Mouse (Mus musculus) hindbrain, embryonic 11.5 days (tissue): ENCODE measurements at regions not wholly inside any gene's neighbourhood (a gene's known extent, or its start where the extent isn't known, plus 50 kb on each side); places are given as distances from the start of the nearest gene placed in this dataset.

ENCODE experiments used
- ATAC-seq: fragments of 200-750 bp; cut with Nextera tagmentation; 2 replicates; pipeline ENCODE4 v1.8.0; 2017; ENCODE audit warnings: mild to moderate bottlenecking, moderate TSS enrichment, moderate library complexity; ENCODE audit not compliant: low FRiP score
- DNase-seq: peaks from one replicate; pipeline ENCODE4 v3.0.0-alpha.2; 2015; ENCODE audit warnings: low spot score
- H3K27ac ChIP-seq: fragments of 300-500 bp; sonication (generic); 2 replicates; pipeline ENCODE4 v1.5.1; 2014; ENCODE audit warnings: mild to moderate bottlenecking, low read depth, low read length
- H3K27me3 ChIP-seq: fragments of 300-500 bp; sonication (generic); 2 replicates; pipeline ENCODE4 v1.6.1; 2014; ENCODE audit warnings: mild to moderate bottlenecking, low read length, moderate library complexity, mixed read lengths; ENCODE audit not compliant: control insufficient read depth, insufficient read depth
- H3K36me3 ChIP-seq: fragments of 300-500 bp; sonication (generic); 2 replicates; pipeline ENCODE4 v1.6.1; 2014; ENCODE audit warnings: mild to moderate bottlenecking, low read length, moderate library complexity, mixed read lengths; ENCODE audit not compliant: control insufficient read depth, insufficient read depth
- H3K4me1 ChIP-seq: fragments of 300-500 bp; sonication (generic); replicated peaks from 2 replicates; pipeline ENCODE4 v1.6.1; 2014; ENCODE audit warnings: low read length, mixed read lengths; ENCODE audit not compliant: control insufficient read depth, insufficient read depth
- H3K4me2 ChIP-seq: fragments of 300-500 bp; sonication (generic); replicated peaks from 2 replicates; pipeline ENCODE4 v1.6.1; 2014; ENCODE audit warnings: mild to moderate bottlenecking, low read depth, low read length
- H3K4me3 ChIP-seq: fragments of 300-500 bp; sonication (generic); 2 replicates; pipeline ENCODE4 v1.5.1; 2014; ENCODE audit warnings: low read depth, low read length
- H3K9ac ChIP-seq: fragments of 300-500 bp; sonication (generic); 2 replicates; pipeline ENCODE4 v1.6.1; 2014; ENCODE audit warnings: low read depth, low read length
- H3K9me3 ChIP-seq: fragments of 300-500 bp; sonication (generic); 2 replicates; pipeline ENCODE4 v1.6.1; 2016; ENCODE audit warnings: low read length; ENCODE audit not compliant: control insufficient read depth
- WGBS: fragments of 180-500 bp; shearing (Covaris S2); extraction: QIAGEN DNeasy Blood & Tissue Kit; methylation state at CpG from one replicate; pipeline ENCODE4 v1.1.7; 2014; 5-methylcytosine and 5-hydroxymethylcytosine counted together

GRCm38 (mm10) chr14:54040644-54041043, 213.3 kb downstream of the Dad1 start:
- Histone ChIP-seq H3K4me2 (no peak overlapping the region), H3K36me3 (no peaks in the 10 kb centered on the region), H3K4me3 (no peak overlapping the region), H3K4me1 (no peaks in the 10 kb centered on the region), H3K9ac (no peak overlapping the region), H3K27ac (no peak overlapping the region), H3K27me3 (no peaks in the 10 kb centered on the region), H3K9me3 (no peaks in the 10 kb centered on the region)
- no peak for DNase-seq
- 83% methylated on average over 2 of the region's 2 CpGs for WGBS
- ATAC-seq = no peak

- H3K4me2 ChIP-seq = no peak overlapping the region
- H3K4me3 ChIP-seq = no peak overlapping the region
These were observed 219.4 kb downstream of the Dad1 start for GRCm38 (mm10) chr14:54034516-54034915.

GRCm38 (mm10) chr14:54023552-54023951, 230.4 kb downstream of the Dad1 start:
- H3K9me3 ChIP-seq = no peaks in the 10 kb centered on the region

More at GRCm38 (mm10) chr14:54034516-54034915, 219.4 kb downstream of the Dad1 start:
- Histone ChIP-seq H3K4me1 (no peaks in the 10 kb centered on the region), H3K9me3 (no peaks in the 10 kb centered on the region), H3K27me3 (no peaks in the 10 kb centered on the region), H3K36me3 (no peaks in the 10 kb centered on the region), H3K9ac (no peak overlapping the region), H3K27ac (no peak overlapping the region)
- no peak for DNase-seq
- no peak for ATAC-seq
- WGBS = 92% methylated on average over 2 of the region's 2 CpGs

GRCm38 (mm10) chr14:54021443-54021842, 232.5 kb downstream of the Dad1 start:
- no peak overlapping the region for H3K4me2 ChIP-seq
- no peak overlapping the region for H3K9ac ChIP-seq
- WGBS = 86% methylated on average over 6 of the region's 6 CpGs
- no peaks in the 10 kb centered on the region for H3K4me1 ChIP-seq
- no peak overlapping the region for H3K27ac ChIP-seq
- DNase-seq (no peak), ATAC-seq (no peak)
- H3K36me3 ChIP-seq = no peaks in the 10 kb centered on the region
- no peak overlapping the region for H3K4me3 ChIP-seq
- H3K9me3 ChIP-seq = no peaks in the 10 kb centered on the region
- H3K27me3 ChIP-seq = no peaks in the 10 kb centered on the region

More at GRCm38 (mm10) chr14:54023552-54023951, 230.4 kb downstream of the Dad1 start:
- Histone ChIP-seq H3K36me3 (no peaks in the 10 kb centered on the region), H3K4me3 (no peak overlapping the region), H3K4me1 (no peaks in the 10 kb centered on the region), H3K27ac (no peak overlapping the region), H3K27me3 (no peaks in the 10 kb centered on the region), H3K9ac (no peak overlapping the region), H3K4me2 (no peak overlapping the region)
- ATAC-seq (no peak), DNase-seq (no peak)
- WGBS = 73% methylated on average over 4 of the region's 4 CpGs

GRCm38 (mm10) chr14:54014628-54015027, 239.3 kb downstream of the Dad1 start:
- DNase-seq (no peak), ATAC-seq (no peak)
- Histone ChIP-seq H3K4me1 (no peaks in the 10 kb centered on the region), H3K36me3 (no peaks in the 10 kb centered on the region), H3K27ac (no peak overlapping the region), H3K27me3 (no peaks in the 10 kb centered on the region), H3K4me2 (no peak overlapping the region), H3K9ac (no peak overlapping the region), H3K4me3 (no peak overlapping the region), H3K9me3 (no peaks in the 10 kb centered on the region)
- 87% methylated on average over 10 of the region's 10 CpGs for WGBS

- Histone ChIP-seq H3K4me1 (no peaks in the 10 kb centered on the region), H3K4me3 (no peak overlapping the region), H3K9ac (no peak overlapping the region), H3K27ac (no peak overlapping the region), H3K9me3 (no peaks in the 10 kb centered on the region), H3K4me2 (no peak overlapping the region), H3K27me3 (no peaks in the 10 kb centered on the region), H3K36me3 (no peaks in the 10 kb centered on the region)
- no peak for ATAC-seq
- DNase-seq = no peak
- whole genome bisulfite sequencing = 97% methylated on average over 1 of the region's 1 CpGs
These were observed 251.8 kb downstream of the Dad1 start for GRCm38 (mm10) chr14:54002083-54002482.

GRCm38 (mm10) chr14:54000527-54000926, 253.4 kb downstream of the Dad1 start:
- H3K4me1 ChIP-seq = no peaks in the 10 kb centered on the region
- no peaks in the 10 kb centered on the region for H3K9me3 ChIP-seq
- H3K4me3 ChIP-seq = no peak overlapping the region
- H3K9ac ChIP-seq = no peak overlapping the region
- 81% methylated on average over 5 of the region's 5 CpGs for WGBS
- H3K36me3 ChIP-seq = no peaks in the 10 kb centered on the region
- no peaks in the 10 kb centered on the region for H3K27me3 ChIP-seq
- ATAC-seq (no peak), DNase-seq (no peak)
- H3K27ac ChIP-seq = no peak overlapping the region
- no peak overlapping the region for H3K4me2 ChIP-seq

- Histone ChIP-seq H3K4me1 (no peaks in the 10 kb centered on the region), H3K4me3 (no peak overlapping the region), H3K27me3 (no peaks in the 10 kb centered on the region), H3K4me2 (no peak overlapping the region), H3K9me3 (no peaks in the 10 kb centered on the region), H3K9ac (no peak overlapping the region), H3K27ac (no peak overlapping the region), H3K36me3 (no peaks in the 10 kb centered on the region)
- 73% methylated on average over 2 of the region's 2 CpGs for WGBS
- no peak for ATAC-seq
- no peak for DNase-seq
These were observed 260.5 kb downstream of the Dad1 start for GRCm38 (mm10) chr14:53993427-53993826.

GRCm38 (mm10) chr14:53992712-53993286, 261.1 kb downstream of the Dad1 start:
- 53% methylated on average over 11 of the region's 11 CpGs for WGBS

More at GRCm38 (mm10) chr14:53992712-53993286, 261.1 kb downstream of the Dad1 start:
- H3K27ac ChIP-seq = no peak overlapping the region
- no peaks in the 10 kb centered on the region for H3K4me1 ChIP-seq
- H3K36me3 ChIP-seq = no peaks in the 10 kb centered on the region
- H3K27me3 ChIP-seq = no peaks in the 10 kb centered on the region
- H3K4me3 ChIP-seq = no peak overlapping the region
- no peak overlapping the region for H3K9ac ChIP-seq
- no peak for ATAC-seq
- H3K4me2 ChIP-seq = no peak overlapping the region
- H3K9me3 ChIP-seq = no peaks in the 10 kb centered on the region
- no peak for DNase-seq
